Mouse (Mus musculus): ENCODE results near the gene Tmem88b. TPM values are rescaled to one million over a fixed set of nuclear protein-coding genes. Genes with fewer than 3 reads are reported as not detected.
A peak's percentile ranks its signal among the peaks of the same experiment; 100 is the strongest.

The Tmem88b gene
- 1.8 and 2.4 TPM in 2 replicates for polyA plus RNA-seq (2012; rRNA removed)

- Histone ChIP-seq H3K27ac (ENCODE audit: insufficient read depth, low read depth, low read length) (no peak within 1 kb of the TSS; the same call in 1 of the 2 replicates), H3K4me1 (ENCODE audit: control insufficient read depth, insufficient read depth, low read length) (peaks cover 14% of the 10 kb centered on the region; the same call in 1 of the 2 replicates), H3K4me3 (ENCODE audit: insufficient read depth, low read depth, low read length) (no peak within 1 kb of the TSS), H3K27me3 (replicated peaks; ENCODE audit: control insufficient read depth, insufficient read depth, low read length) (no peaks in the 10 kb centered on the region), H3K36me3 (ENCODE audit: control insufficient read depth, insufficient read depth, low read length) (no peaks in the 10 kb centered on the region)
- no peak for DNase-seq
- WGBS = 84% methylated on average over 5 of the region's 5 CpGs
- TF ChIP-seq CTCF (conservative IDR thresholded peaks at IDR 0.05; ENCODE audit: insufficient read depth, insufficient read length, low read depth, low read length) (no peak), POLR2A (IDR thresholded peaks at IDR 0.05; ENCODE audit: low read depth, low read length) (no peak)
Observed at GRCm38 (mm10) chr4:155785819-155786218, at the start of gene Tmem88b. TSS of gene Tmem88b (minus strand) at chr4:155785874.

GRCm38 (mm10) chr4:155833836-155834235 lies 48.2 kb upstream of the Tmem88b start:
- H3K4me3 ChIP-seq (ENCODE audit: insufficient read depth, low read depth, low read length) = no peak overlapping the region
- no peaks in the 10 kb centered on the region for H3K36me3 ChIP-seq (ENCODE audit: control insufficient read depth, insufficient read depth, low read length)
- no peaks in the 10 kb centered on the region for H3K27me3 ChIP-seq (replicated peaks; ENCODE audit: control insufficient read depth, insufficient read depth, low read length)
- peaks cover 13% of the 10 kb centered on the region; the same call in 1 of the 2 replicates for H3K4me1 ChIP-seq (ENCODE audit: control insufficient read depth, insufficient read depth, low read length)
- peak; percentile 75 for TF ChIP-seq CTCF (conservative IDR thresholded peaks at IDR 0.05; ENCODE audit: insufficient read depth, insufficient read length, low read depth, low read length)
- TF ChIP-seq POLR2A (IDR thresholded peaks at IDR 0.05; ENCODE audit: low read depth, low read length) = no peak
- peak overlapping the region; percentile 57 for H3K27ac ChIP-seq (ENCODE audit: insufficient read depth, low read depth, low read length)
- peak; percentile 94 for DNase-seq
- 20% methylated on average over 2 of the region's 2 CpGs for WGBS

GRCm38 (mm10) chr4:155833234-155833633 lies 47.6 kb upstream of the Tmem88b start:
- H3K36me3 ChIP-seq (ENCODE audit: control insufficient read depth, insufficient read depth, low read length) = no peaks in the 10 kb centered on the region
- H3K27ac ChIP-seq (ENCODE audit: insufficient read depth, low read depth, low read length) = no peak overlapping the region
- no peaks in the 10 kb centered on the region for H3K27me3 ChIP-seq (replicated peaks; ENCODE audit: control insufficient read depth, insufficient read depth, low read length)
- peaks cover 13% of the 10 kb centered on the region; the same call in 1 of the 2 replicates for H3K4me1 ChIP-seq (ENCODE audit: control insufficient read depth, insufficient read depth, low read length)
- TF ChIP-seq CTCF (conservative IDR thresholded peaks at IDR 0.05; ENCODE audit: insufficient read depth, insufficient read length, low read depth, low read length) = no peak
- TF ChIP-seq POLR2A (IDR thresholded peaks at IDR 0.05; ENCODE audit: low read depth, low read length) = no peak
- no peak for DNase-seq
- WGBS = 79% methylated on average over 4 of the region's 4 CpGs
- no peak overlapping the region for H3K4me3 ChIP-seq (ENCODE audit: insufficient read depth, low read depth, low read length)

GRCm38 (mm10) chr4:155832321-155832720 lies 46.6 kb upstream of the Tmem88b start:
- DNase-seq = no peak
- Histone ChIP-seq H3K4me3 (ENCODE audit: insufficient read depth, low read depth, low read length) (peak overlapping the region; percentile 97), H3K36me3 (ENCODE audit: control insufficient read depth, insufficient read depth, low read length) (no peaks in the 10 kb centered on the region), H3K4me1 (ENCODE audit: control insufficient read depth, insufficient read depth, low read length) (peaks cover 13% of the 10 kb centered on the region; the same call in 1 of the 2 replicates), H3K27me3 (replicated peaks; ENCODE audit: control insufficient read depth, insufficient read depth, low read length) (no peaks in the 10 kb centered on the region), H3K27ac (ENCODE audit: insufficient read depth, low read depth, low read length) (no peak overlapping the region)
- 35% methylated on average over 10 of the region's 10 CpGs for WGBS
- no peak for TF ChIP-seq POLR2A (IDR thresholded peaks at IDR 0.05; ENCODE audit: low read depth, low read length)
- TF ChIP-seq CTCF (conservative IDR thresholded peaks at IDR 0.05; ENCODE audit: insufficient read depth, insufficient read length, low read depth, low read length) = no peak

GRCm38 (mm10) chr4:155831831-155832230 lies 46.2 kb upstream of the Tmem88b start:
- DNase-seq = peak; percentile 55
- no peaks in the 10 kb centered on the region for H3K36me3 ChIP-seq (ENCODE audit: control insufficient read depth, insufficient read depth, low read length)
- peaks cover 13% of the 10 kb centered on the region; the same call in 1 of the 2 replicates for H3K4me1 ChIP-seq (ENCODE audit: control insufficient read depth, insufficient read depth, low read length)
- H3K4me3 ChIP-seq (ENCODE audit: insufficient read depth, low read depth, low read length) = peak overlapping the region; percentile 97
- WGBS = under 1% methylated on average over 25 of the region's 25 CpGs
- peak overlapping the region; percentile 91 for H3K27ac ChIP-seq (ENCODE audit: insufficient read depth, low read depth, low read length)
- no peak for TF ChIP-seq CTCF (conservative IDR thresholded peaks at IDR 0.05; ENCODE audit: insufficient read depth, insufficient read length, low read depth, low read length)
- TF ChIP-seq POLR2A (IDR thresholded peaks at IDR 0.05; ENCODE audit: low read depth, low read length) = no peak
- H3K27me3 ChIP-seq (replicated peaks; ENCODE audit: control insufficient read depth, insufficient read depth, low read length) = no peaks in the 10 kb centered on the region

- peak; percentile 97 for DNase-seq
- Histone ChIP-seq H3K36me3 (ENCODE audit: control insufficient read depth, insufficient read depth, low read length) (no peaks in the 10 kb centered on the region), H3K4me1 (ENCODE audit: control insufficient read depth, insufficient read depth, low read length) (peaks cover 13% of the 10 kb centered on the region; the same call in 1 of the 2 replicates), H3K4me3 (ENCODE audit: insufficient read depth, low read depth, low read length) (peak within 1 kb of the TSS; percentile 97), H3K27me3 (replicated peaks; ENCODE audit: control insufficient read depth, insufficient read depth, low read length) (no peaks in the 10 kb centered on the region), H3K27ac (ENCODE audit: insufficient read depth, low read depth, low read length) (peak within 1 kb of the TSS; percentile 91)
- under 1% methylated on average over 49 of the region's 49 CpGs for WGBS
- TF ChIP-seq POLR2A (IDR thresholded peaks at IDR 0.05; ENCODE audit: low read depth, low read length) (no peak), CTCF (conservative IDR thresholded peaks at IDR 0.05; ENCODE audit: insufficient read depth, insufficient read length, low read depth, low read length) (peak; percentile 94)
Observed at GRCm38 (mm10) chr4:155831205-155831766, 45.6 kb upstream of the Tmem88b start, which contains the start of gene Aurkaip1. TSS of gene Aurkaip1 (plus strand) at chr4:155831272.

GRCm38 (mm10) chr4:155830596-155830995 lies 44.9 kb upstream of the Tmem88b start:
- no peak overlapping the region; the same call in 1 of the 2 replicates for H3K27ac ChIP-seq (ENCODE audit: insufficient read depth, low read depth, low read length)
- peak overlapping the region; percentile 17; the same call in 1 of the 2 replicates for H3K4me3 ChIP-seq (ENCODE audit: insufficient read depth, low read depth, low read length)
- no peak for TF ChIP-seq POLR2A (IDR thresholded peaks at IDR 0.05; ENCODE audit: low read depth, low read length)
- TF ChIP-seq CTCF (conservative IDR thresholded peaks at IDR 0.05; ENCODE audit: insufficient read depth, insufficient read length, low read depth, low read length) = no peak
- peak; percentile 47 for DNase-seq
- 29% methylated on average over 8 of the region's 8 CpGs for WGBS
- H3K27me3 ChIP-seq (replicated peaks; ENCODE audit: control insufficient read depth, insufficient read depth, low read length) = no peaks in the 10 kb centered on the region
- peaks cover 13% of the 10 kb centered on the region; the same call in 1 of the 2 replicates for H3K4me1 ChIP-seq (ENCODE audit: control insufficient read depth, insufficient read depth, low read length)
- H3K36me3 ChIP-seq (ENCODE audit: control insufficient read depth, insufficient read depth, low read length) = no peaks in the 10 kb centered on the region
